Mouse (Mus musculus) cerebellum, adult 8-10 months (tissue): ENCODE data around the gene Tmem259.

Source experiments
- DNase-seq: peaks from one replicate; pipeline ENCODE4 v3.0.0; 2022

Gene Tmem259

DNA sequence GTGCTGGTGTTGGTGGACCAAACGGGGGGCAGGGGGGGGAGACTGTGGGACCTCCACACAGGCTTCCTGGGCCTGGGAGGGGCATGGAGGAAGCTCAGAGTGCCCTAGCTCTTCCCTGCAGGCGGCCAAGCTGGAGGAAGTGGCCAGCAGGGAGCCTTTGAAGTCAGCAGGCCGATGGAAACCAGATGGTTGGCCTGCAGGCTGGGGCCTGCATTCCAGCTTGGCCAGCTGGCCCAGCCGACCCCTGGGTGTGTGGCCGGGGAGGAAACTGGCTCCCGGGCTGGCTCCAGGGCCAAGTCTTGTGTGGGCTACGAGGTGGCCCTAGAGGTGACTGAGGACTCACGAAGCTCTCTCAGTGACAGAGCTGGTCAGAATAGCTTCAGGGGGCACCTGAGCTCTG, 51.4 kb downstream of the Tmem259 start:
- DNase-seq, result no peak

DNA sequence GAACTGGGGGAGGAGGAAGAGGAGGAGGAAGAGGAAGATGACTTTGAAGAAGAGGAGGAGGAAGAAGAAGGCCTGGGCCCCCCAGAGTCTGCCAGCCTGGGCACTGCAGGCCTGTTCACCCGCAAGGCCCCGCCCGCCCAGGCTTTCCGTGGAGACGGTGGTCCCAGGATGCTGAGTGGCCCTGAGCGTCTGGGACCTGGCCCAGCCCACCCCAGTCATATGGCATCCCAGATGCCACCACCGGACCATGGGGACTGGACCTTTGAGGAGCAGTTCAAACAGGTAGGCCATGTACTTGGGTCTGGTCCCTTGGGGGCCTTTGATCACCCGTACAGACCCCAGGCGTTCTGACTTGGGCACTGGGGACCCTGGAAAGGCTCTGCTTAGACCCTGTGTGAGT, 52.3 kb downstream of the Tmem259 start:
- no peak for DNase-seq

DNA sequence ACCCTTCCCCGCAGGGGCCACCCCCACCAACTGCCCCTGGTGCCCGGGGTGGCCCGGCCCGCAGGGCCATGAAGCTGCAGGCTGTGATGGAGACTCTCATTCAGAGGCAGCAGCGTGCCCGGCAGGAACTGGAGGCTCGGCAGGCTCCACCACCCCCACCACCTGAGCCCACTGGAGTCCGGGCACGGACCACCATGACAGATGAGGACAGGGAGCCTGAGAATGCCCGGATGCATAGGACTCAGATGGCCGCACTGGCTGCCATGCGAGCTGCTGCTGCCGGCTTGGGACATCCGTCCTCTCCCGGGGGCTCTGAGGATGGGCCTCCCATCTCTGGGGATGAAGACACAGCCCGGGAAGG, 53.3 kb downstream of the Tmem259 start:
- no peak for DNase-seq

DNA sequence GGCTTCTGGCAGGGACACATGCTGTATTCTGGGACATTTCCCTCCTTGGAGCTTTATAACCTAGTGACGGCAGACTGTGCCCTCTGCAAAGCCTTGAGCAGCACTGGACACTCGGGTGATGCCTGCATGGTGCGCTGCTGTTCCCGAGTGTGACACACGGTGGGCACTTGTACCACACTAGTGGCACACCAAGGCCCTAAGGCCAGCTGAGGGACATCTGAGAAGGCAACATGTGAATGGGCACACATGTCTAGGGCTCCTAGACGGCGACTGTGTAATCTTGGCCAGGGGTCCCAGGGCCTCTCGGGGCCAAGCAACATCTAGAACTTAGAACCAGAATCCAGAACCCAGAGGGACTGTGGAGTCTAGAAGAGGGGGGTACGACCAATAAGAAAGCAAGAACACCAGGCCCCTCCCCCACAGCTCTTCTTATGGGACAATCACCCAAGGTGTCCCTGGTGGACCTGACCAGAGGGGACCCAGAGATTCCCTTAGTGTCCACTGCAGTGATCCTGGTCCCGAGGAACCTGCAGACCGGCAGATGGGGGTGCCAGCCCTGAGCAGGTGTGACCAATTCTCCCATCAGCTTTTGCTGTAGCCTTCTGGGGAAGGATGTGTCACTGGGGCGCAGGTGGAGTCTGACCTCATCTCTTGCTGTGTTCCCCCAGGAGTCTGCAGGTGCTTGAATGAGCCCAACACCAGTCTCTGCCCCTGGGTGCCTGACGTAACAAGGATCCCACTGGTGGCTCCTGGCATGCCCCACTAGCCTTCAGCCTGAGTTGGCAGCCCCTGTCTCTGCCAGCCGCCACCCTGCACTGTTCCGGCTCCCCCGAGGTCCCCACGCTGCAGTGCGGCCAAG, 53.9 kb downstream of the Tmem259 start:
- DNase-seq, result no peak

DNA sequence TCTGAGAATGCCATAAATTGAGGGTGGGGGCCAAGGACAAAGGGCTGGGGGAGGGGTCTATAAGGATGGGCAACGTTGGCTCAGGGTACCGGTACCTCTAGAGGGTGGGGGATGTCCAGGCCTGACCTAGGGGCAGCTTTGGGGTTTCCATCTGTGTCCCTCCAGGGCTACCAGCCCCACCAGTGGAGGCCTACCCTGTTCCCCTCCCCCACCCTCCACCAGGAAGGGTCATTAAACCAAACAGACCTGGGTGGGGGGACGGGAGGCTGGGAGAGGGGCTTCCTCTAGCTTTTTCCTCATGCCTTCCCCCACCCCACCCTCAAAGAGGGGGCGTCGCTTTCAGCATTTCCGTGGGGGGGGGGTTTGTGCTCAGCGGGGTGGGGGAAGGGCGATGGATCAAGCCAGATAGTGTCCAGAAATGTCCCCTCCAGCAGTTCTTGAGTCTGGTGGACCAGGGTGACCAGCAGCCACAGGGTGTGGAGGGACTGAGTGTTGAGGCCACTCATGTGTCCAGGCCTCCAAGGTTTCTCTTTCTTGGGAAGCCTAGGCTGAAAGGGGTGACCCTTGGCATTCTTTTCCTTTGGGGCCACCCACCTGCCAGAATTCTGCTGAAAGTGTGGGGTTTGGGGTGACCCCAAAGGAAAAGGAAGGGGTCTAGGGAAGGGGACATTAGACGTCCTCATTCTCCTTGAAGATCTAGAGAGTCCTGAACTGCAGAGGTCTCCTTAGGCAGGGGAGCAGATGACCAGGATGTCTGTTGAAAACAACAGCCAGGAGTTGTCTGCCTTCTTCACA, 55.0 kb downstream of the Tmem259 start:
- no peak for DNase-seq

DNA sequence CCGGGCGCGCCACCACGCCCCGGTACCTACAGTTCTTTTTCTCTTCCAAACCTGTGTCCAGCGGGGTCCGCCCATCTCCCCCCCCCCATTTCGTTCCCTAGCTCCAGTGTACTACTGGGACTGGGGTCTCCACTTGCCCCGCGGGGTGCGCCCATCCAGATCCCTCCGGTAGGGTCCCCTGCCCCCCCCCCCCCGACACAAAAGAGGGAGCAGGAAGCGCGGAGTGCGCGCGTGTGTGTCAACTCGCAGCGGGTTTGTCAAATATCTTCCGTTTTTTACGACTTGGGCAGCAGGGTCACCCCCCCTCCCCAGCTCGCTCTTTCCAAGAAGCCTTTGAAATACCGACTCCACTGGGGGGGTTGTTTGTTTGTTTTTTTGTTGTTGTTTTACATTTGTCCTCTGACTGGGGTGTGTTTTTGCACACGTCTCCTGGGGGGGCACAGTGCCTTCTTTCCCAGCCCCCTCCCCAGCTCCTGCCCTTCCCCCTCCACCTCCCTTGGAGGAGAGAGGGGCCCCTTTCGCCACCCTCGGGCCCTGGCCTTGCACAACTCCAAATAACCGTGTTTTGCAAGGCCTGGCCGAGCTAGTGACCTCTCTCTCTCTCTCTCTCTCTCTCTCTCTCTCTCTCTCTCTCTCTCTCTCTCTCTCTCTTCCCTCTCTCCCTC, 56.0 kb downstream of the Tmem259 start:
- DNase-seq, result no peak

DNA sequence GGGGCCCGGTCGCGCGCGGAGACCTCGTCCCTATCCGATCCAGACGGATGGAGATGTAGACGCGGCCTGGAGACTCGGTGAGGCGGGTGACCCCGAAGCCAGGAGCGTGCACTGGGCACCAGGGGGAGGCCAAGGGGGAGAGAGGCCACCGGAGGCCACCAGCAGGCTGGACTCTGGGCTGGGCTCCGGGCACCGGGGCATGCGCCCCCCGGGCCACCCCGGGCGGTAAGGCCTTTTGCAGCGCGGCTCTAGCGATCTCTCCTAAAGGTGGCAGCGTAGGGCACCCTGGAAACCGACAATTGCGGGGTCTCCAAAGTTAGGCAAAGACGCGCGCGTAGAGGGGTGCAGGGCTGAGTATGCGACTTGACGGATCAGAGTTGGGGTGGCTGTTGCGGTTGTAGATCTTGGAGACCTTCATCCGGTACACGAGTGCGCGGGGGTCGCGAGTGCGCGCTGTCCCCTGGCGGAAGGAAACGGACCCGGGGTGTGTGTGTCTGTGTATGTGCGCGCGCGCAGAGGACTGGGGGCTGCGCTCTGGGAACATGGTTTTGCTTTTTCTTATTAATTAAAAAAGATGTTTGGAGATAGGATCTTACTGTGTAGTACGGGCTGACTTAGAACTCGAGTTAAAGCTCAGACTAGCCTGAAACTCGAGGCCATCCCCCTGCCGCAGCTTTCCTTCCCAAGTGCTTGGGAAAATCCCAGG, 56.7 kb downstream of the Tmem259 start:
- DNase-seq, result no peak

DNA sequence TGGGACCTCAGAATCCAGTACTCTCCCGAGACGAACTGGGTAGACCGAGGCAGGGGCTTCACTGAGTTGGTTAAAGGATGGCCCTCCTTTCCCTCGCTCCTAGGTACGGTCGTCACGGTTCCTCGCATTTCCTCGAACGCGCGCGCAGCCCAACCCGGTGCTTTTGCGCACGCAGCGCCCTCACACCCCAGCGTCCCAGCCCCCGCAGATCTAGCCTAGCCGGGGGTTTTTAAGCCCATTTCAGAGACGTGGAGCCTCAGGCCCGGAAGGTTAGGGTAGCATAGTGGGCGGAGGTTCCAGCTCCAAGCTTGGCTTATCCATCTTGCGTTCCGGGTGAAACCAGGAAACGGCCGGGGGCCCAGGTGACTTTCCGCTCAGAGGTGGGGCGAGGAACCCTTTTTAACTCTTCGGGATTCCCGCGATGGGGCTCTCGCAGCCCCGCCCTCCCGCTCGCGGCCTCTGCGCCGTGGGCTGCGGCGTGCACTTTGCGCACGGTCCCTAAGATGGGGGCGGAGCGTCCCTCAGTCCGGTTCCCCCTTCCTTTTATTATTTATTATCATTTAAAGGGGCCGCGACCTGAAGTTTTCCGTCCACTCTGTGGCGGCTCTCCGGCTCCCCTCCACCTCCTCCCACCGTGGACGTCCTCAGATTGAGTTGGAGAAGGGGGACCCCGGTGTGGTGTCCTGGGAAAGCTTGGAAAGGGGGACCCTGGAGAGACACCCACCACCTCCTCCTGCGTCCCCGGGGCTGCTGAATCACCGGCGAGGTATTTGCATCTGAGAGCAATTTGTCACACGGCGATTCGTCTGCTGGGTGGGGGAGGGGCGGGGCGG, 57.4 kb downstream of the Tmem259 start, which contains the start of gene Arid3a:
Gene Arid3a, plus strand, starts transcription at position 553 of the 833 bp plus-strand sequence.
- DNase-seq, result peak; percentile 86

DNA sequence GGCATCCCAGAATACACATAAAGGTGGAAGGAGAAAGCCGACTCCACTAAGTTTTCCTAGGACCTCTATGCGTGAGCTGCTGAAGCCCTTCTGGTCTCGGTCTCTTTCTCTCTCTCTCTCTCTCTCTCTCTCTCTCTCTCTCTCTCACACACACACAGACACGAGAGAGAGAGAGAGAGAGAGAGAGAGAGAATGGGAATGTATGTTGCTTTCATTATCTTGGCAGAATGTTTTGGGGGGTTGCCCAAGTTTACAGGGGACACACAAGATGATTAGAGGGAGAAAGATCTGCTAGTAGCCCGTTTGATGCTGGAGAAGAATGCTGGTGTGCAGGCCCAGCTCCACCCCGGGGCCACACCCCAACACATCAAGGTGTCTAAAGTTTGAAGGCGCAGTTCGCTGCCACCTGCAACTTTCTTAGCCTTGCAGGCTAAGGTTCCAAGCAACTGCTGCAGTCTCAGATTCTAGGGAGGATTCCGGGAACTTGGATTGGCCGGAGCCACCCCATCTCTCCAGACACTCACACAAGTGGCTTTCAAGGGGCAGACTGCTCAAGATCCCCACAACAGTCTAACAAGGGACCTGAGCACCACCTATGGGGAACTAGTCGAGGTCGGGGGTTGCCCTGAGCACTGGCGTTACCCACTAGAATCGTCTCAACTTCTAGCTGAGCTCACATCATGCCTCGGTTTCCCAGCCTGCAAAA, 58.2 kb downstream of the Tmem259 start:
- DNase-seq, result no peak

DNA sequence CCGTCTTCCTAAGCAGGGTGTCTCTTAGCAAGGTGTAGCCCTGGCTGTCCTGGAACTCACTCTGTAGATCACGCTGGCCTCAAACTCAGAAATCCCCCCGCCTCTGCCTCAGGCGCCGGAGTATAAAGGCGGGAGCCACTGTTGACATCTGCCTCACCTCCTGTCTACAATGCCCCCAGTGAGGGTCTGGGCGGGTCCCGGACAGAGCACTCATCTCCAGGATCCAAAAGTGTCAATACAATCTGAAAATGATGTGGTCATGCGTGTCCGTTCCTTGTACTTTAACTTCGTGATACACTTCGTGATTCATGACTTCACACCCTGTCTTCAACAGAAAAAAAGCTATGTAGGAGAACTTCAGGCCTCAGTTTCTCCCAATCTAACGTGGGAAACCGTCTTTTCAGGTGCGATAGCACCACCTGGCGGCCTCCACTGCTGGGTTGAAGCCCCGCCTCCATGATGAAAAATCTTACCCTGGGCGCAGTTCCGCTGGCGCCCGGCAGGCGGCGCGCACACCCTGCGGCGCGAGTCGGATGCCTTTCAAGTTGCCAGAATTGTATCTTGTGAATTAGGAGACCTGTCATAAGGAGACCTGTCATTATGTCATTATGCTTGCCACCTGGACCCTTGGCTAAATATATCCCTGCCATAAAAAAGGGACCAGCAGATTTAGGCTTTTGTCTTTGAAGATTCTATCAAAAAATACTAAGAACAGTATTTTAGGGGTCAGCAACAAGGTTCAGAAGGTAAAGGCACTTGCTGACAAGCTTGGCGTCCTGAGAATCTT, 58.9 kb downstream of the Tmem259 start:
- peak; percentile 98 for DNase-seq
